Mouse (Mus musculus) gastrocnemius, postnatal 25 days (tissue): ENCODE measurements at regions not wholly inside any gene's neighbourhood (a gene's known extent, or its start where the extent isn't known, plus 50 kb on each side); places are given as distances from the start of the nearest gene placed in this dataset.
A peak's percentile ranks its signal among the peaks of the same experiment; 100 is the strongest.

Experiments used
- DNase-seq: peaks from one replicate; pipeline ENCODE4 v3.0.0; 2022

DNA sequence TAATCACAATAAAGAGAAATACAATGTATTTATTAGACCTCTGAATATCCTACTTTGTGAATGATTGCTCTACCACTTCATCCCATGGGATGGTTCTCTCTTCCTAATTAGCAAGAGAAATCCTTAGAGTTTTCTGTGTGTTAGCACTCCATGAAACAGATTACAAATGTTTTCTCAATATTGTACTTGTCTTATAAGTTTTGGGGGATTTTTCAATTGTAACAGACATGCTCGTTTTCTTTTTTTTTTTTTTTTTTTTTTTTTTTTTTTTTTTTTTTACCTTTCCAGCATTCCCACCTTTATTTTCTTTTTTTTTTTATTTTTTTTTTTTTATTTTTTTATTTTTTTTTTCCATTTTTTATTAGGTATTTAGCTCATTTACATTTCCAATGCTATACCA, 312.3 kb downstream of the Mex3b start:
- no peak for DNase-seq

DNA sequence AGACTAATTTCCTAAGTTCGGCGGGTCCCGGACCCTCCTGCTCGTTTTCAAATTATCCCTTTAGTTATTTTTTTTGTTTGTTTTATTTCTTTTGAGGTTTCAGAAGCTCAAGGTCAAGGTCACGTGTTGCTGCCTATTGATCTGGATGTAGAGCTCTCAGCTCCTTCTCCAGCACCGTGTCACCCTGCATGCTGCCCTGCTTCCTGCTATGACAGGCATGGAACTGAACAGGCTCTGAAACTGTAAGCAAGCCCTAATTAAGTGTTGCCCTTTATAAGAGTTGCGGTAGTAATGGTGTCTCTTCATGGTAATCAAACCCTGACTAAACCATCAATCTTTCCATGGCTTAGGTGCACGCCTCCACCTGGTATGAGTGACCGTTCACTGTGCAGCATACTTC, 319.2 kb downstream of the Mex3b start:
- no peak for DNase-seq

DNA sequence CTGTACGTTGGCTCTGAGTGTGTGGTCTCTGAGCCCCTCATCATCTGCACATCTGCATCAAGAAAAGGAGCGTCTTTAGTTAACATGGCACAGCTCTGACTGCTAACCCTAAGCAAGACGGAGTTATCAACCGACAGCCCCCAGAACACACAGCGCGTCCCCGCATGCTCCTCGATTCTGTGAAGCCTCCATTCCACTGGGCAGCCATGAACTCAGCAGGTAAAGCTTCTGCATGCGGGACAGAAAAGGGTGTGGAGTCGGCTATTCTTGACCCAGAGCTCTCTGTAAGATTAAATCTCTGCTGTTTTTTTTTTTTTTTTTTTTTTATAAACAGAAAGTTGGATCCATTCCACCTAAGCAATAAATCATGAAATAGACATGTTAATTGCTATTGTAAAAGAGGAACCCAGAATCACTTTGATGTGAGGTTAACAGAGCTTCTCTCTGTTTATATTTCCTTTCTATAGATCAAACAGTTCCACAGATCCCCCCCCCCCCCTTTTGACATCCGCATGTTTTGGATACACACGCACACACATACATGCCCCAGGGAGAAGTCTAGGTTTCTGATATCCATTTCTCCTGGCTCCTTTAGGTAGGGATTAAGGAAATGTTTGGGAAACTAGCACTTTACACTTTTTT, 328.9 kb downstream of the Mex3b start:
- DNase-seq, result no peak

DNA sequence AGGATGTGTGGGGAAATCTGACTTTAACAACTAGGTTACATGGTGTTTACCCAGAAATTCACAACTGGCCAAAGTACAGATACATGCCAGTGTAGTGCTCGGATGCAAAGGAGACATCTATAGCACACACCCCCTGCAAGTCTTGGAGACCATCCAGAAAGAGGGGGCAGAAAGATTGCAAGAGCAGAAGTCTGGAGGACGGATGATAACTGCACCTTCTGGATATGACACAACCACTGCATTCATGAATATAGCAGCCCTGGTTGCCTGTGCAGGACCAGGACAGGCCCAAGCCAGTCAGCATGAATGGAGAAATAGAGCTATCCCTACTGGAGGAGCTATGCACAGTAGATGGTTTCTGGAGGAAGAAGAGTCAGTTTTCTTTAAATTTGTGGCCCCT, 330.4 kb downstream of the Mex3b start:
- no peak for DNase-seq

DNA sequence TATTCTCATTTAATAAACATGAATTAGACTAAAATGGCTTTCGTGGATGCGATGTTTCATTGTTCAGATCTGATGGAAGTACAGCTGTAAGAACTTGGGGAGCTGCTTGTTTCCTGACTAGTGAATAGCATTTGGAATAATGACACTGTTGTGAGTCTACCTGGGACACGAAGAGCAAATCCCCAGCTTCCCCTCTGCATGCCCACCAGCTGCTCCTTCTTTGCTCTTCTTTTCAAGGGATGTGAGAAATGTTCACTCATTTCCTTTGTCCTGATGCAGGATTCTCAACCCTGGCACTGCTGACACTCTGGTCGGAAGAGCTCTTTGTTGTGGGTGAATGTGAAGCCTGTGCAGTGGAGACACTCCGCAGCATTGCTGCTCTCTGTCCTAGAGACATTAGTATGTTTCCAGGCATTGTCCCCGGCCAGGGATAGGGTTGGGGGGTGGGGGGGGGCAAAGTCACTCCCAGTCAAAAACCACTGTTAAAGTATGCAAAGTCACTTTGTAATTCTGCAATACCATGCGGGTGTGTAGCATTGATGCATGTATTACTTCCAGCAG, 334.1 kb downstream of the Mex3b start:
- no peak for DNase-seq

DNA sequence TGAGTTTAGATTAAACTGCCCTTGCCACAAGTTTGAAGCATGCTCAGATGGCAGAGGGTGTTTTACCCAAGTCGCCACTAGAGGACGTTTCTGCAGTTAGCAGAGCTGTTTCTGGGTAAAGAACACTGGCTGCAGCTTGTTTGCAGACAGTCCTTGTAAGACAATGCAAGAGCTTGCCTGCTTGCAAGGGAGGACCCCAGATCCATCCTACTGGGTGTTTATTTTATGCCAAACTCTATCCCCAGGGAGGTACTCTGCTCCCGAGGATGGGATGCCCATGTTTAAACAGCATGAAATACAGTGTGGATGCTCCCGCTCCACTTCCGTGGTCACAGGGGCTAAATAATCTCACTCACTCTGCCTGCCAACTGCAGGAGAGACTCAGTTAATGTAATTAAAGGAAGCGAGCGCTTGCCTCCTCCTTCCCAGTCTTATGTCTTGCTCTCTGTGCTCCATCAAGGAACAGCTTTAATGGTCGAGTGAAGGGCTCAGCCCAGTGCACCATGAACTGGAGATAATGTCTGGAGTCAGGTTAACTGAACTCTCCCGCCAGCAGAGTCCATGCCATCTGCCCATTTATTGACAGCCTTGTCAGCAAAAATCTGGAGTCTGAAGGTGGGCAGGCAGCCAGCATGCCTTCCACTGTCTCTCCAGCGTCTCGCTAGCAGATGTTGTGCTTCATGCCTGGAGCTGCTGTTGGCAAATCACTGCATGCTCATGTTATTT, 334.8 kb downstream of the Mex3b start:
- peak; percentile 16 for DNase-seq

DNA sequence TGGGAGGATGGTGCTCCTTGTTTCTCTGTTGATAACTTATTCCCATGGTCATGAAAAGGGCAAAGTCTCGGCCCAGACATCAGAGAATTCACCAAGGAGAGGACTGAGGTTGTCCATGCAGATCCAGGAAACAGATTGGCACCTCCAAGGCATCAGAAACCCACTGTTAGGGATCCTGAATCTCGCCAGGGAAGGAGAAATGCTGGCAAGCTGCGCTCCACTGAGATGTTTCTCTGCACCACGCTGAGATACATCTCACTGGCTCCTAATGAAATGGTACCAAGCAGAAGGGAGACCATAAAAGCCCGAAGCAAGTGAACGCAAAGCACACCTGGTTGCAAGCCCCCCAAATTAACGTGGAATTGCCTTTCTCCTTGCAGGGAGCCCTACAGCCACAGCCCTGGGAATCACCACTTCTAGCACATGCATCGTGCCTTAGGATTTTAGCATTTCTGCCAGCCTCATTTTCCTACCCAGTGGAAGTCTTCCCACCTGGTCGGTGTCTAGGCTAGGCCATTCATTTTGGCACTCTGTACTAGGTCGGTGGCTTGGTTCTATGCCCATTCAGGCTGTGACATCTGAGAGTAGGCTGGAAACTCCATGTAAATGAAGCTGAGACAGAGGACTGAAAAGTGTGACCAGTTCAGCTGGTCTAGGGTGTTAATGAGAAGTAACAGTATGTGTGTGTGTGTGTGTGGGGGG, 336.3 kb downstream of the Mex3b start:
- DNase-seq, result no peak

DNA sequence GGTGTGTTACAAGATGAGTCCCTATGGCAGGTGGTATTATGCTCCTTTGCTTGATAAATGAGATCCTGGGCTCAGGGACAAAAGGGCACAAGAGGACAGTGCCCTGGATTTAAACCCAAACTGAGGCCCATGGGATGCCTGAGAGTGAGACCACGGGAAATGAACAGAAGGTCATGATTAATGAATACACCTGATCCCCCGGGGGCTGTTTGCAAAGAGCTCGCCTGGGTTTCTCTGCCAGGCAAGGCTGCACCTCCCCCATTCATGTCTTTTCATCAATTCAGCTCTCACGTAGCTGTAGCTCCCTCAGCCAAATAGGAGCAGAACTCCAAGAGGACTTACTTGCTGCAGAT, 336.9 kb downstream of the Mex3b start:
- DNase-seq, result no peak

DNA sequence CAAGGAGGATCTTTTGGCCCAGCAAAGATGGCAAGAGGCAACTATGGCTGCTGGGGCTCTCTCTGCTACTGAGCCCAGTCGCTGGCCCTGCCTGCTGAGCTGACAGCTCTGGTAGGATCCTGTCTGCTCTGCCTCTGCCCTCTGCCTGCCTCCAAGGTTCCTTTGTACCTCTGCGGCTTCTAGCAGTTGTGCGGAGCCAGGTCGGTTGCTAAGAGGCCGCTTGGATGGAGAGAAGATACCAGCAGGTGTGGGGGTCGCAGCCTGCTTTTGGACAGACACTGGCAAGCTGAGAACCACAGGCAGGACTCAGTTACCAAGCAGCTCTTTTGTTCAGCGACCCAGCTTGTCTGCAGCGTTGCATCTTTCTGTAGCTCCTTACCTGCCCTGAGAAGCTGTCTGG, 337.6 kb downstream of the Mex3b start:
- DNase-seq, result no peak

DNA sequence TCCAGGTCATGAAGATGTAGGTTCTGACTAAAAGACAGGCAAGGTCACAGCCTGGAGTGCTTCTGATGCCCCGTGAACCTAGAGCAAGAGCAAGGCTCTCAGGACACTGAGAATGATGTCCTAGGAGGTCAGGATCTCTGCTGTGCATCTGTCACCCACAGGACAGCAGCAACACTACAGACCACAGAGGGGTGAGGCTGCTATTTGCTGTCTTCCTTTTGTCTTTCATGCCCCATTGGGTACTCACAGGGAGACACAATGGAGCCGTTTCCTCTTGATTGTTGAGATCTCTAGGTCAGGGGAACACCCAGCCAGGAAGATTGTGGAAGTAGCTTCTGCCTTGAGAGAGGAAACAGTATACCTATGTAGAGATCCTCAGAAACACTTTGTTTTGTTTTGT, 339.9 kb downstream of the Mex3b start:
- no peak for DNase-seq

DNA sequence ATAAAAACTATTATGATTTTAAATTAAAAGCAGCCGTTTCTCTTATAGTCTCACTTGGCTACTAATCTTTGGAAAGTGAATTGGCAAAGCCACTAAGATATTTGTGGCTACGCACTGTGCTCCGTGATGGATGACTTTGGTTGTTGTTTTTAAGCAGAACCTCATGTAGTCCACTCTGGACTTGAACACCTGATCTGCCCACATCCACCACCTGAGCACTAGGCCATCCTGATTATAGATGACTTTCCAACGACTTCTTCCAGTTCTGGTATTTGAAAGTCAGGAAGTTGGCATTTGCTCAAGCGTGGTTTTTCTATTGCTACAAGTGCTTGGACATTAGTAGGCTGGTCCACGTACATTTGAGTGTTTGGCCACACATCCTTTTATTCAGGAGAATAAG, 344.5 kb downstream of the Mex3b start:
- no peak for DNase-seq

DNA sequence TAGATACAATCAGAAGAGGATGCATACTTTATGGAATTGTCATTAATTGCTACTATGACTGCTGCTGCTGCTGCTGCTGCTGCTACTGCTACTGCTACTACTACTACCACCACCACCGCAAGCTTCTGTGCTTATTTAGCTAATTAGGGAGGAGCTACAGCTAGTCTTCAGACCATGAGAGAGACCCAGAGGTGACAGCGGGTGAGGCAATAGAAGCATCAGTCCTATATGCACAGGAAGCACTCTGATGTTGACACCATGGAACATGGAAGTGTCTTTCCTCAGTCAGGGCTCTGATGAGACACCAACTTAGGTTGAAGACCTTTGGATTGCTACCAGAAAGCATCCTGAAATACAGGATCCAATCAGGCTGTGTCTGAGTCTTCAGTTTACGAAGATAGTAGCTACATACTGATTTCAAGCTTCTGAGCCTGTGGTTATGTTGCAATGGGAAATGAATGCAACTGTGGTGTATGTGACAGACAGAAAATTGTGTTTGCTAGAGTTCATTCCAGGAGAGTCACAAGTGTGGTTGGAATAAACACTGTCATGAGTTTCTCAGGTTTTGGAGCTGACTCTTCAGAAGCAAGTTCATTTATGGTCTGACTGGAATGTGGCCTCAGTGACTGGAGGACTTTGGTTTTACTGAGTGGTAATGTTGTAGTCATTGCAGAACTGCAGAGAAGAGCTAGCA, 355.0 kb downstream of the Mex3b start:
- no peak for DNase-seq

DNA sequence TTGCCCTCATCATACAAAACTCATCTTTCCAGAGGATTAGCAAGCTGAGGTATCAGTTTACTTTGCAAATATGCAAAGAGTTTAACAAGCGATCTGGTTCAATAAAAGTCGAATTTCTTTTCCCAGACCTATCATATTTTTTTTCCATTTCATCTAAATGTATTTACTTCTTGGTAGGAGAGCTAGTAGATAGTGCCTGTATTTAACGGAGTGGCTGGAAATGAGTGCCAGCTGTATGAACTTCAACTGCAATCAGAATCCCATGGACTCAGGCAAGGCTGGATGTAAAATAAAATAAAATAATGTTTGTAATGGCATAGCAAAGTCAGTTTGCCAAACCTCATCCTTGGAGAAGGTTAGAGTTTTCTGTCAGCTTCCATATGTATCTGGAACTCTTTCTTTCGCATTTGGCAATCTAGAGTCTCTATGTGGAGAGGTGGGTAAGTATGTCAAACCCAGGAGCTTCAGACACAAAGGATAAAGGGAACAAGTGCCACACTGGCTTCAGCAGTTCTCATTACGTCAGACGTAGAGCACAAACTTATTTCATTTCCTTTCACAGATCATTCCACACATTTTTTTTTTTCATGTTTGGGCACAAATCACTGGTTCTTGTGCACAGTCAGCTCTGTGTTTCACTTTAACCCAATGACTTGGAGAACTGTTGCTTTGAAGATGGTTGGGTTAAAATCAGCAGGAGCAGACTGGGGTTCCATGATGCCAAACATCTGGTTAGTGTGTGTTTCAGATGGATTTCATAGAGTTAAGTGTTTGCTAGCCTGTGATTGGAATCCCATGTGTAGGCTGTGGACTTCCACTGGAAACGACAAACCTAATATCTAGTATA, 357.2 kb upstream of the Tmc3 start:
- DNase-seq, result no peak

DNA sequence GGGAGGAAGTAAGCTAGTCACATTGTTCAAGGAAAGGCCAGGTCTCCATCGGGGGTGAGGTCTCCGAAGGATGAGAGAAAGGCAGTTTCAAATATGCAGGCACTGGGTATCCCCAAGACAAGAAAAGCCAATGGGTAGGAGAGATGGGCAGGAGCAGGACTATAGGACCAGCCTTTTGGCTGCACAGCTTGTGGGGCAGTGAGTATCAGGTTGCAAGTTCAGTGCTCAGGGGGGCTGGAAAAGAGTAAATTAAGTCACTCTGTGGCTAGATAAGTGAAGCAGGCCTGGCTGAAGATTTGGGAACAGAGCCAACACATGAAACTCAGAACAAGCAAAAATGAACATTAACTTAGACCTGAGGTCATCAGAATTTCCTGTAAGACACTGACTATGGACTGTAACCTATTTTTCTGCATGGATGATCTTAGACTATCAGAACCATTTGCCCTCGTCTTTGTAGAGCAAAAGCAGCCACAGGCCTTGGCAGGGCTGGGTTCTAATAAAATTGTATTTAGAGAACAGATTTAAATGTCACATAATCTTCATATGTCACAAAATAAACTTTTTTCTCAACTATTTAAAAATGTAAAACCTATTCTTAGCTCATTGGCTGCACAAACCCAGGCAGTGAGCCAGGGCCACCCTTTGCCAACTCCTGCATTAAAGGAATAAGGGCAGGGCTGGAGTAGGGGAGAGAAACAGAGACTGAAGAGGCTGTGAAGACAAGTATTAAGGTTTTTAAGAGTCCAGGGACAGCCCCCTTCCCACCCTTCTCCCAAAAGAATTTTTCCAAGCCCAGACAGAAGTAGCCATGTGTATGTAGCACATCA, 354.0 kb upstream of the Tmc3 start:
- DNase-seq, result no peak

DNA sequence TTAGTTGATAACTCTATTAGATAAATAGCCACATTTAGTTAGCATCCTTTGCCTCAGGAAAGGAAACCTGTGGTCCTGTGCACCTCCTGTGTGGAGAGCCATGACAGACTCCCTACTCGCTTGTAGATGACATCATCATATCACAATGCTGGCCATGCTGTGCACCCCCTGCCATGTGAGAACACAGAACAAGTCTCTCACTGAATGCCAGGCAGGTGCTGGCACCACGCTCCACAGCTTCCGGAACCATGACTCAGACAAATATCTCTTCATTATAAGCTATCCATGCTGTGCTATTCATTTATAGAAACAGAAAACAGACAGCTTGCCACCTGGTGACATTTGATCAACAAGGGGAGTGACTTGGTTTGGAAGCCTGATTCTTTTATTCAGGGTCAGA, 349.1 kb upstream of the Tmc3 start:
- no peak for DNase-seq

DNA sequence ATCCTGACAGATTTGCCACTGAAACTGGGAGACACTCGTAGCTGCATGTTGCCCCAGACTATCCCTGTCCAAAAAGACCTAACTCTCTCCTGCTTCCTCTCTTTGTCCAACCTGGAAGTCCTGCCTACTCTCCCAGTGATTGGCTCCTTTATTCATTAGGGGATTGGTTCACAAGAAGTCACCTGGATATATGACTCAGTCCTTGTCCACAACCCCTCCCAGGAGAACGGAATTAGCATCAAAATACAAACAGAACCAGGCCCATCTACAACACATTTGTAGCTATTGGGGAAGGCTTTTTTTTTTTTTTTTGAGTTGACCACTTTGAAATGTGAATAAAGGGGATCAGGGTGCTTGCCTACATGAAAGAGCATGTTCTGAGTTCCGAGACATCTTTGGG, 347.4 kb upstream of the Tmc3 start:
- no peak for DNase-seq

DNA sequence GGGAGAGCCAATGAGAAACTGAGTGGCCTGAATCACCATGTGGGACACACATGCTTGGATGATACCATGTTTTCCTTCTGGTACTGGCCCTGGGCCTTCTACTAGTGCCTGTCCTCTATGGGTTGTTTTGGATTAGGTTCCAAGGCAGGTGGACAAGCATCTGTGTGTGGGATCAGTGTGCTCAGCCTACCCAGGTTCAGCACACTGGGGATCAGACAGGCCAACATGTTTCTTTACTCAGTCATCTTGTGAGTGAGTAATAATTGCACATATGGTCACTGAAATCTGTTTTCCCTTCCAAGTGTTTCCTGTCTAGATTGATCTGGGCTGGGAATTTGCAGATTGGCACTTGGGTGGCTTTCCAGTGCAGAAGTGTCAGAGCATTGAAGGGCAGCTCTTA, 346.6 kb upstream of the Tmc3 start:
- no peak for DNase-seq

DNA sequence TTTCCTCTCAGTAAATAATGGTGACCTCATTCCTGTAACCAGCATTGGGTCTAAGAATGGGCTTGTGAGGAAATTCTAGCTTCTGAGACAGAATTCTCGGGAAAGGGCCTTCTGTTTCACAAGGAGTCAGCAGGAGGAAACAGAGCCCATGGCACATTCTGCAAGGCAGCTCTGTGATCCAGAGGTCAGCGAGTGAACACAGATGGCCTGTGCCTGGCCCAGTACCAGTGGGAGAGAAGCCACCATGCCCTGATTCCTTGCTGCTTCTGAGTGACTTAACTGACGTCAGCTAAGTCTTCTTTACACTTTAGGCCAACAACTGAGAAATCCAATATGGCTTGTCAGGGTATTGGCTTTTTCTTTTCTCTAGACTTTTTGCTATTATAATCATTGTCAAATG, 342.5 kb upstream of the Tmc3 start:
- DNase-seq, result peak; percentile 44

DNA sequence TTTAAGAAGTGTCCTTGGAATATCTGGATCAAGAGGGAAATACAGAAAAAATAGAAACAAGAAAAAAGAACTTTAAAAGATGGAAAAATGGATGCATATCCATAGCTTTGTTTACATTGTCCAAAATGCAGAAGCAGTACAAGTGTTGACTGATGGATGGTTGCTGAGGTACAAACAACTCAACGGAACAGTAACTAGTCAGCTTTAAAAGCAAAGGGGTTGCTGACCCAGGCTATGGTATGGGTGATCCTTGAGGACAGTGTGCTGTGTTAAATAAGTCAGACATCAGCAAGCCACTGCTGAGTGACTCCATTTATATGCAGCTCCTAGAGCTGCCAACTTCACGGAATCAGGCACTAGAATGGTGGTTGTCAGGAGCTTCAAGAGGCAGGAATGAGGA, 338.9 kb upstream of the Tmc3 start:
- DNase-seq, result no peak

DNA sequence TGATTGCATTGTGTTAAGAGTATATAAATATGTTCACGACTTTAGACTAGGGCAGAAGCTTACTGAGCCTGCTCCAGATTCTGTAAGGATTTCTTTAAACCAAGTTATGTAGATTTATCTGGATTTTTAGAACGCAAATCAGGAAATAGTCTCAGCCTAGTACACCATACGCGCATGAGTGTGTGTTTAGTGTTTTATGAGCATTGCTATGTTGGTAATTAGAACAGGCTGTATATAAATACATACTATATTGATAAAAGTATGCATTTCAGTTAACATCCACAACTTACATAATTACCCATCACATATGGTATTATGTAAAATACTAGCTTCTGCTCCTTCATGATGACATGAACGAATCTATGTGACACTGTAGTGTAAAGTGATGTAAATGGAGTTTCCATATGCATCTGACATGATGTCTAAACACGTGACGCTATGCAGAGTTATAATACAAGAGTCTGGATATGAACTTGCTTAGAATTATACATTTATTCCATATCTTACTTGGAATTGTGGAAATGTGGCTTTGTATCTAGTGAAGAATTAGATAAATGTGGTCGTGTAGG, 332.6 kb upstream of the Tmc3 start:
- DNase-seq, result no peak

DNA sequence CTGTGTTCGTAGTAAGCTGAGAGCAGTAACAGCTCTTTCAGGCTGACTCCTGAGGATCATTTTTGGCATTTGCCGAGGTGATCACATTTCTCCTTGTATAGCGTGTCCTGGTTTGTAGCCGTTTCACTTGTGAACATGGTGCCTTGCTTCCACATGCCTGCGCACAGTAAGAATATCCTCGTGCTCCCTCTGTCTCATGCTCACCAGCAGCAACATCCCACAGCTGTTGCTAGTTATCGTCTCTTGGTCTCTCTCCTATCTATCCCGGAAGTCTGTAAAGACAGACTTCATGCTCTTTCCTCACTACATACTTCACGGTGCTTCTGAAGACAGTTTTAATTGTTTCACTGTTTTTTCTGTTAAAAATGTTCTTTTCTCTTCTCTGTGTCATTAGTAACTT, 331.7 kb upstream of the Tmc3 start:
- no peak for DNase-seq
